Mouse (Mus musculus) neural tube, embryonic 14.5 days (tissue): ENCODE measurements at regions not wholly inside any gene's neighbourhood (a gene's known extent, or its start where the extent isn't known, plus 50 kb on each side); places are given as distances from the start of the nearest gene placed in this dataset.

Experiments used
- ATAC-seq: fragments of 200-750 bp; cut with Nextera tagmentation; 2 replicates; pipeline ENCODE4 v1.8.0; 2017; ENCODE audit warnings: low read depth, mild to moderate bottlenecking, moderate TSS enrichment, moderate library complexity
- H3K27ac ChIP-seq: fragments of 300-500 bp; sonication (generic); 2 replicates; pipeline ENCODE4 v1.5.1; 2014; ENCODE audit warnings: low read depth, mild to moderate bottlenecking, control low read depth, low read length, moderate library complexity, mixed read lengths
- H3K27me3 ChIP-seq: fragments of 300-500 bp; sonication (generic); 2 replicates; pipeline ENCODE4 v1.6.1; 2014; ENCODE audit warnings: low read length; ENCODE audit not compliant: control insufficient read depth, insufficient read depth
- H3K36me3 ChIP-seq: fragments of 300-500 bp; sonication (generic); 2 replicates; pipeline ENCODE4 v1.6.1; 2014; ENCODE audit warnings: low read length, mixed read lengths; ENCODE audit not compliant: control insufficient read depth, insufficient read depth
- H3K4me1 ChIP-seq: fragments of 300-500 bp; sonication (generic); 2 replicates; pipeline ENCODE4 v1.6.1; 2014; ENCODE audit warnings: low read length; ENCODE audit not compliant: control insufficient read depth, insufficient read depth
- H3K4me2 ChIP-seq: fragments of 300-500 bp; sonication (generic); 2 replicates; pipeline ENCODE4 v1.6.1; 2014; ENCODE audit warnings: mild to moderate bottlenecking, low read depth, low read length, control low read depth
- H3K4me3 ChIP-seq: fragments of 300-500 bp; sonication (generic); 2 replicates; pipeline ENCODE4 v1.5.1; 2014; ENCODE audit warnings: low read depth, low read length, control low read depth, mixed read lengths
- H3K9ac ChIP-seq: fragments of 300-500 bp; sonication (generic); replicated peaks from 2 replicates; pipeline ENCODE4 v1.6.1; 2014; ENCODE audit warnings: low read depth, mild to moderate bottlenecking, control low read depth, low read length, mixed read lengths
- H3K9me3 ChIP-seq: fragments of 300-500 bp; sonication (generic); 2 replicates; pipeline ENCODE4 v1.6.1; 2016; ENCODE audit warnings: low read length; ENCODE audit not compliant: control insufficient read depth
- WGBS: fragments of 180-500 bp; shearing (Covaris S2); extraction: QIAGEN DNeasy Blood & Tissue Kit; methylation state at CpG from one replicate; pipeline ENCODE4 v1.1.7; 2014; 5-methylcytosine and 5-hydroxymethylcytosine counted together

GRCm38 (mm10) chr11:19729031-19729430, 195.1 kb upstream of the Spred2 start:
- ATAC-seq = no peak
- 91% methylated on average over 8 of the region's 8 CpGs for WGBS

GRCm38 (mm10) chr11:19730747-19731146, 193.4 kb upstream of the Spred2 start:
- Histone ChIP-seq H3K4me1 (no peaks in the 10 kb centered on the region), H3K4me2 (no peak overlapping the region), H3K9ac (no peak overlapping the region), H3K36me3 (no peaks in the 10 kb centered on the region), H3K9me3 (no peaks in the 10 kb centered on the region), H3K4me3 (no peak overlapping the region), H3K27ac (no peak overlapping the region), H3K27me3 (no peaks in the 10 kb centered on the region)
- no peak for ATAC-seq
- WGBS = 97% methylated on average over 5 of the region's 5 CpGs

More at GRCm38 (mm10) chr11:19729031-19729430, 195.1 kb upstream of the Spred2 start:
- no peak overlapping the region for H3K9ac ChIP-seq
- H3K4me3 ChIP-seq = no peak overlapping the region
- no peaks in the 10 kb centered on the region for H3K9me3 ChIP-seq
- H3K27ac ChIP-seq = no peak overlapping the region
- no peaks in the 10 kb centered on the region for H3K36me3 ChIP-seq
- H3K4me2 ChIP-seq = no peak overlapping the region
- no peaks in the 10 kb centered on the region for H3K4me1 ChIP-seq
- no peaks in the 10 kb centered on the region for H3K27me3 ChIP-seq

- Histone ChIP-seq H3K27me3 (no peaks in the 10 kb centered on the region), H3K9ac (no peak overlapping the region), H3K9me3 (no peaks in the 10 kb centered on the region), H3K36me3 (no peaks in the 10 kb centered on the region), H3K4me1 (peaks cover 10% of the 10 kb centered on the region; the same call in 1 of the 2 replicates), H3K4me3 (no peak overlapping the region), H3K4me2 (no peak overlapping the region), H3K27ac (no peak overlapping the region)
- no peak for ATAC-seq
- 94% methylated on average over 7 of the region's 7 CpGs for WGBS
These were observed 188.1 kb upstream of the Spred2 start for GRCm38 (mm10) chr11:19736076-19736475.

DNA sequence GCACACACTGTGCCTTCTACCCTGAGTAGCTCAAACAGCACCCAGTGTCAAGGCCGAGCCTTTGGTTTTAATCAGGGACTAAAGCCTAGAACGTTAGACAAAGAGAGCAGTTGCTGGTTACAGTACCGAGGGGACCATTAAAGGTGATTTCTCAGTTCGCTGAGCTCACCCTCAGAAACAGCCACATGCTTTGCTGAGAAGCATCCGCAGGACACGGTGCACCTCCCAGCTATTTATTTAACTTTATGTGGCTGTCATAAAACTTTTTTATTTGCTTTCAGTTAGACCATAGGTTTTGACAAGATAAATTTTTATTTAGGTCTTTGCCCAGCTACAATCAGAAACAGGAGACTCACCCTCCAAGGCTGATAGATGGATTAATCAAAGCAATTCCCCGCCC, 187.2 kb upstream of the Spred2 start:
- ATAC-seq = peak; percentile 42
- 15% methylated on average over 7 of the region's 7 CpGs for WGBS
- Histone ChIP-seq H3K27ac (no peak overlapping the region), H3K4me3 (no peak overlapping the region), H3K4me2 (no peak overlapping the region), H3K27me3 (no peaks in the 10 kb centered on the region), H3K4me1 (peaks cover 10% of the 10 kb centered on the region; the same call in 1 of the 2 replicates), H3K9me3 (no peaks in the 10 kb centered on the region), H3K9ac (no peak overlapping the region), H3K36me3 (no peaks in the 10 kb centered on the region)

DNA sequence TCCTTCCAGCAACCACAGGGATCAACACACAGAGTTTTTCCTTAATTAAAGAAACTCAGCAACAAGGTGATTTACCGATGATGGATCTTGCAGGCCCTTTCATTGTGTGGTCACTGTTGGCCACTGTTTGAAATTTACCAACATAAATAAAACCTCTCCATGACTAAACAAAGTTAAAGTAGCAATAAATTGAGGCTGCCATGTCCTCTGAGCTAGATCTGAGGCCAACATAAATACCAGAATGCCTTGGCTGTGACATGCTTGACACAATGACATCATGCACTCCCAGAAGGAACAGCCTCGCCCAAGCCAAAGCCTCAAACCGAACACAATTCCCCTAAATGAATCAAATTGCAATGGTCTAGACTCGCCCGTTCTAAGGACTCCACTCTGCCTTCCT, 186.8 kb upstream of the Spred2 start:
- 33% methylated on average over 5 of the region's 5 CpGs for WGBS
- no peak overlapping the region for H3K9ac ChIP-seq
- H3K27me3 ChIP-seq = no peaks in the 10 kb centered on the region
- H3K4me2 ChIP-seq = no peak overlapping the region
- H3K9me3 ChIP-seq = no peaks in the 10 kb centered on the region
- H3K27ac ChIP-seq = no peak overlapping the region
- no peak overlapping the region for H3K4me3 ChIP-seq
- H3K36me3 ChIP-seq = no peaks in the 10 kb centered on the region
- ATAC-seq = peak; percentile 64
- H3K4me1 ChIP-seq = peaks cover 10% of the 10 kb centered on the region; the same call in 1 of the 2 replicates

DNA sequence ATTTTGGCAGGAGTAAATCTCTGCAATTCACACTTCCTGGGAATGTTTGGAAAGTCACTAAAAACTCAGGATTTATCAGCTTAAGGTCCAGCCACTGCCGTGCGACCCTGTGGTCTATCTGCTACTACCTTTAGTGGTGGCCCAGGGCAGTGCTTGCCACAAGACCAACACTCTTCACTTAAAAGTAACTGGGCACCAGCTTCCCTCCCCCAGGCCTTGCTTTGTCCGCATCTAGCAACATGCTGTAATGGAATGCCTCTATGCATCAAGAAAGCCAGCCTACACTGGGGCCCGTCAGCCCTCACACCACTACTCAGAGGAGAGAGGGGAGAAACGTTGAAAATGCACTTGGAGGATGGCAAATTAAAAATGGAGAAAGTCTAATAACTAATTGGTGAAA, 186.4 kb upstream of the Spred2 start:
- Histone ChIP-seq H3K27me3 (no peaks in the 10 kb centered on the region), H3K4me2 (no peak overlapping the region), H3K27ac (peak overlapping the region; percentile 34; the same call in 1 of the 2 replicates), H3K9me3 (no peaks in the 10 kb centered on the region), H3K4me1 (peaks cover 10% of the 10 kb centered on the region; the same call in 1 of the 2 replicates), H3K4me3 (no peak overlapping the region), H3K9ac (no peak overlapping the region), H3K36me3 (no peaks in the 10 kb centered on the region)
- WGBS = 40% methylated on average over 5 of the region's 5 CpGs
- ATAC-seq = peak; percentile 59; the same call in 1 of the 2 replicates

DNA sequence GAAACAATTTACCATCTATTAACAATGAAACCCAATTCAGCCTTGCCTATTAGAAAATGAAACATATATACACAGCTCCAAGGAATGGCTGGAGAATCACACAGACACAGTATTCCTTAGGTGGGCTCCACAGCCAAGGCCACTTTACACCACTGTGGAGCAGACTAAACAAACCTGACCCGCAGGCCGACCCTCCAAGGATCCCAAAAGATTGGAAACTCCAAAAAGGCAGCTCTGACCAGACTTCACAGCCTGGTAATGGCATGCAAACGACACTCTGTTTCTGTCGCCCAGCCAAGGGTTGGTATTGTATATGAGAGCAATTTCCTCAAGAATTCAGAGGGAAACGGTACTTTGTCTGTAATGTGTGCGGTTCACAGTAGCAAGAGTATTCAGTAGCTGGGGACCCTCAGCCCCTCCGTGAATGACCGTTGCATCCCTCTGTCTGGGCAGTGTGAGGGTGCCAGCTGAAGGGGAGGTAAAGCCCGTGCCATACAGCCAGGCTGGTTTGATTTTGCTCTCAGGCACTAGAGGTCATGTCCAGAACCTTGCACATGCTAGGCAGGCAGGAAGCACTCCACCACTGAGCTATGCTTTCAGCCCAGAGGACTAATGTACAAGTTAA, 184.5 kb upstream of the Spred2 start:
- no peaks in the 10 kb centered on the region for H3K9me3 ChIP-seq
- H3K27me3 ChIP-seq = no peaks in the 10 kb centered on the region
- H3K27ac ChIP-seq = no peak overlapping the region
- peaks cover 10% of the 10 kb centered on the region; the same call in 1 of the 2 replicates for H3K4me1 ChIP-seq
- 38% methylated on average over 9 of the region's 9 CpGs for WGBS
- no peak for ATAC-seq
- H3K4me3 ChIP-seq = no peak overlapping the region
- no peak overlapping the region for H3K4me2 ChIP-seq
- H3K9ac ChIP-seq = no peak overlapping the region
- no peaks in the 10 kb centered on the region for H3K36me3 ChIP-seq

GRCm38 (mm10) chr11:19740562-19740961, 183.6 kb upstream of the Spred2 start:
- H3K9ac ChIP-seq = no peak overlapping the region
- ATAC-seq = no peak
- no peak overlapping the region for H3K27ac ChIP-seq
- H3K4me2 ChIP-seq = no peak overlapping the region
- peaks cover 10% of the 10 kb centered on the region; the same call in 1 of the 2 replicates for H3K4me1 ChIP-seq
- H3K9me3 ChIP-seq = no peaks in the 10 kb centered on the region
- 65% methylated on average over 3 of the region's 3 CpGs for WGBS
- no peaks in the 10 kb centered on the region for H3K27me3 ChIP-seq
- no peak overlapping the region for H3K4me3 ChIP-seq
- H3K36me3 ChIP-seq = no peaks in the 10 kb centered on the region

DNA sequence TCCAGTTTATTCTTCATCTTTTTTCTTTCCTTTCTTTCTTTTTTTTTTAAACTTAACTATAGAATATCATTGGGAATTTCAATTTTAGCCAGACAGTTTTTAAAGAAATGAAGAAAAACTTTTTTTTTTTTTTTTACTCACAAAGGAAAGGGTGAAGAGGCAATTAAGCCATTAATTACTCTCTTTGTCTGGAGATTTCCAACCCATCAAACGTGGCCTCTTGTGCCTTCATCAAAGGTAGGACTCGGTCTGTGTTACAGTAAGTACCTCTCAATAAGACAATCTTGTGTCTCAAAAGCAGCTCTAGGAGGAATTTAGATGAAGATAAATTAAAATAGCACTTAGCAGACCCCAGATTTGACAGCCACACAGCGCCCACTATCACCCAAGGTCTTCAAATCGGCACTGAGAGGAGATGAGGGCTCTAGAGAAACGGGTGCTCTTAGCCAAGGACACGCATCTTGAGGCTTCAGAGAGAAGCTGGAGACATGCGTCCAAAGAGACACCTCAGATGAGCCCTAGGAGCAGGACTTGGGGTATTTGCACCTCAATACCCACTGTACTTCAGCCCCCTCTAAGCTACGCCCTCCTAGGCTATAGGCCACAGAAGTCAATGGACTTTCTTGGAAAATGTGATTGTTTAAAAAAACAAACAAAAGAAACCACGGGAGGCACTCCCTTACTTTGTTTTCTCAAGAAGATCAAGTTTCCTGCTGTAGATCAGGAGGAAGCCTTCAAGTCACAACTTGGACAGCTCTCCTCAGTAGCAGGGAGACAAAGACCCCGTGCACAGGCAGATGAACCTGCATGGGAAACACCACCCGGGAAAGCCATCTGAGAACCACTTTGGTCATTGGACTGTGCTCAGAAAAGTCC, 176.8 kb upstream of the Spred2 start:
- Histone ChIP-seq H3K9me3 (no peaks in the 10 kb centered on the region), H3K9ac (no peak overlapping the region), H3K27me3 (no peaks in the 10 kb centered on the region), H3K4me1 (no peaks in the 10 kb centered on the region), H3K4me2 (no peak overlapping the region), H3K4me3 (no peak overlapping the region), H3K27ac (no peak overlapping the region), H3K36me3 (no peaks in the 10 kb centered on the region)
- no peak for ATAC-seq
- WGBS = 49% methylated on average over 11 of the region's 11 CpGs
